In the genomic region with DNA sequence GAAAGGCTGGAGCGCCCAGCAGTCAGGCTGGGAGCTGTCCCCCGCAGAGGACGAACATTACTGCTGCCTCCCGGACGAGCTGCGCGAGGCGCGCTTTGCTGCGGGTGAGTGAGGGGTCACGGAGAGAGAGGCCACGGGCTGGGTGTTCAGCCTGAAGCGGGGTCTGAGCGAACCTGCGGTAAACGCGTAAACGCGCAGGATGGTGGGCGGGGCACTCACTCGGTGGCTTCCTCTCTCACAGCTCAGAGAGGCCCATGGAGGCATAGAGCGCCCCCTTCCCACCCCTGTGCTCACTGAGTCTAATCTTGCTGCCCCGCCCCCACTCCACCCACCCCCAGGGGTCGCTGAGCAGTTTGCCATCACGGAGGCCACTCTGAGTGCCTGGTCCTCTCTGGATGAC, we compare ENCODE assay signal across 10 mouse cellular contexts. TPM values are rescaled to one million over a fixed set of nuclear protein-coding genes. Genes with fewer than 3 reads are reported as not detected.
DNase-seq lines count a peak whose midpoint lies in the region; ATAC-seq and TF ChIP-seq lines count a peak whose summit lies in the region.
"Had no signal": no experiment of that assay in that cellular context is flagged by ENCODE, and none has a peak within 500 bp of the region (broad histone marks: within the 10 kb centered on the region; RNA-seq: fewer than 3 reads in every experiment).

No protein-coding gene starts in this region.

- no peak for TF ChIP-seq CTCF in kidney, adult 2 months (conservative IDR thresholded peaks at IDR 0.05; ENCODE audit: insufficient read depth, insufficient read length, low read depth, low read length)

- peak overlapping the region; percentile 71 for H3K4me2 ChIP-seq in embryonic facial prominence, embryonic 14.5 days (ENCODE audit: low read depth, low read length)
- peak overlapping the region; percentile 42 for H3K4me2 ChIP-seq in neural tube, embryonic 14.5 days (ENCODE audit: low read depth, low read length)

- H3K4me3 ChIP-seq in kidney, adult 2 months (ENCODE audit: insufficient read depth, low read depth, low read length): no peak overlapping the region
- peak overlapping the region; percentile 38 for H3K4me3 ChIP-seq in embryonic facial prominence, embryonic 14.5 days (ENCODE audit: low read depth, low read length)
- peak overlapping the region; percentile 49 for H3K4me3 ChIP-seq in limb, embryonic 10.5 days
- H3K4me3 ChIP-seq in neural tube, embryonic 14.5 days (ENCODE audit: low read depth, low read length): 0 out of 2 replicates have a peak overlapping the region, but pooled peaks have one; percentile 16

- no peaks in the 10 kb centered on the region for H3K9me3 ChIP-seq in embryonic facial prominence, embryonic 14.5 days (ENCODE audit: control insufficient read depth, low read length)
- H3K9me3 ChIP-seq in limb, embryonic 10.5 days (replicated peaks): no peaks in the 10 kb centered on the region
- no peaks in the 10 kb centered on the region for H3K9me3 ChIP-seq in neural tube, embryonic 14.5 days (ENCODE audit: control insufficient read depth, low read length)

- no peak for TF ChIP-seq POLR2A in kidney, adult 2 months (IDR thresholded peaks at IDR 0.05; ENCODE audit: low read depth, low read length)

- H3K36me3 ChIP-seq in kidney, adult 2 months (ENCODE audit: control insufficient read depth, insufficient read depth, low read length): no peaks in the 10 kb centered on the region
- no peaks in the 10 kb centered on the region for H3K36me3 ChIP-seq in embryonic facial prominence, embryonic 14.5 days (ENCODE audit: control insufficient read depth, insufficient read depth, low read length)
- no peaks in the 10 kb centered on the region for H3K36me3 ChIP-seq in limb, embryonic 10.5 days
- H3K36me3 ChIP-seq in neural tube, embryonic 14.5 days (ENCODE audit: control insufficient read depth, insufficient read depth, low read length): no peaks in the 10 kb centered on the region

- no peaks in the 10 kb centered on the region for H3K4me1 ChIP-seq in kidney, adult 2 months (ENCODE audit: control insufficient read depth, insufficient read depth, low read length)
- 0 out of 2 replicates have a peak, but pooled peaks cover 6% of the 10 kb centered on the region for H3K4me1 ChIP-seq in embryonic facial prominence, embryonic 14.5 days (ENCODE audit: control insufficient read depth, insufficient read depth, low read length)
- H3K4me1 ChIP-seq in limb, embryonic 10.5 days: peaks cover 30% of the 10 kb centered on the region
- no peaks in the 10 kb centered on the region; the same call in 1 of the 2 replicates for H3K4me1 ChIP-seq in neural tube, embryonic 14.5 days (ENCODE audit: control insufficient read depth, insufficient read depth, low read length)

- no peak overlapping the region for H3K27ac ChIP-seq in kidney, adult 2 months (ENCODE audit: insufficient read depth, low read depth, low read length)
- H3K27ac ChIP-seq in embryonic facial prominence, embryonic 14.5 days (replicated peaks; ENCODE audit: low read depth, low read length): no peak overlapping the region
- H3K27ac ChIP-seq in limb, embryonic 10.5 days: peak overlapping the region; percentile 50
- no peak overlapping the region for H3K27ac ChIP-seq in neural tube, embryonic 14.5 days (ENCODE audit: low read depth, low read length)

- H3K9ac ChIP-seq in embryonic facial prominence, embryonic 14.5 days (ENCODE audit: low read depth, low read length): peak overlapping the region; percentile 64
- H3K9ac ChIP-seq in neural tube, embryonic 14.5 days (replicated peaks; ENCODE audit: low read depth, low read length): 0 out of 2 replicates have a peak overlapping the region, but pooled peaks have one; percentile 32

- WGBS in kidney, adult 2 months: 4% methylated on average over 24 of the region's 25 CpGs
- 0% methylated on average over 14 of the region's 25 CpGs for WGBS in embryonic facial prominence, embryonic 14.5 days
- under 1% methylated on average over 25 of the region's 25 CpGs for WGBS in limb, embryonic 10.5 days
- 3% methylated on average over 23 of the region's 25 CpGs for WGBS in neural tube, embryonic 14.5 days

- DNase-seq in kidney, postnatal 10 days: peak; percentile 61
- DNase-seq in kidney, adult 2 months: no peak
- DNase-seq in embryonic facial prominence, embryonic 14.5 days (ENCODE audit: low spot score): peak; percentile 67
- peak; percentile 53 for DNase-seq in limb, embryonic 10.5 days (ENCODE audit: low spot score)
- no peak for DNase-seq in urinary bladder, postnatal 10 days (ENCODE audit: low spot score)
- DNase-seq in spleen, postnatal 36 days (ENCODE audit: low spot score in 2 of 2): no peak
- DNase-seq in right cerebral cortex, postnatal 10 days (ENCODE audit: low spot score in 2 of 2): no peak

- peak; percentile 31; the same call in 1 of the 2 replicates for ATAC-seq in embryonic facial prominence, embryonic 14.5 days (ENCODE audit: low read depth)
- ATAC-seq in neural tube, embryonic 14.5 days (ENCODE audit: low read depth): no peak
- ATAC-seq: Patski had no signal

- no peaks in the 10 kb centered on the region for H3K27me3 ChIP-seq in kidney, adult 2 months (replicated peaks; ENCODE audit: control insufficient read depth, insufficient read depth, low read length)
- H3K27me3 ChIP-seq in embryonic facial prominence, embryonic 14.5 days (replicated peaks; ENCODE audit: control insufficient read depth, insufficient read depth, low read length): peaks cover 29% of the 10 kb centered on the region
- H3K27me3 ChIP-seq in limb, embryonic 10.5 days (ENCODE audit: low read depth, poor library complexity, severe bottlenecking): peaks cover 61% of the 10 kb centered on the region
- H3K27me3 ChIP-seq in neural tube, embryonic 14.5 days (ENCODE audit: control insufficient read depth, insufficient read depth, low read length): peaks cover 15% of the 10 kb centered on the region; the same call in 1 of the 2 replicates
- H3K27me3 ChIP-seq: Patski had no signal

RNA-seq across cellular contexts. Expression of a gene that starts 14.4 kb away (rescaled TPM):
- polyA plus RNA-seq in kidney, adult 2 months (2012; rRNA removed): 1.8 and 2.0 TPM in 2 replicates
- polyA plus RNA-seq in embryonic facial prominence, embryonic 14.5 days (2014; fragmentation: Nextera tagmentation; extraction: Ambion mirVana): 2.2 and 2.9 TPM in 2 replicates
- polyA plus RNA-seq in limb, embryonic 10.5 days (2016; fragmentation: Nextera tagmentation; extraction: Ambion mirVana): 0.14 and 0.29 TPM in 2 replicates
- 28.8 and 47.7 TPM in 2 replicates for polyA plus RNA-seq in neural tube, embryonic 14.5 days (2014; fragmentation: Nextera tagmentation; extraction: Ambion mirVana)

RNA-seq across cellular contexts. Expression of a gene that starts 16.1 kb away (rescaled TPM):
- polyA plus RNA-seq in kidney, adult 2 months (2012; rRNA removed): 99.3 and 105 TPM in 2 replicates
- polyA plus RNA-seq in embryonic facial prominence, embryonic 14.5 days (2014; fragmentation: Nextera tagmentation; extraction: Ambion mirVana): 1.2 and 1.3 TPM in 2 replicates
- polyA plus RNA-seq in limb, embryonic 10.5 days (2016; fragmentation: Nextera tagmentation; extraction: Ambion mirVana): 0.13 and 0.19 TPM in 2 replicates
- polyA plus RNA-seq in neural tube, embryonic 14.5 days (2014; fragmentation: Nextera tagmentation; extraction: Ambion mirVana): 0.33 TPM in 1 of 2 replicates, not detected in the other
- polyA plus RNA-seq: large intestine, adult 2 months had no signal

RNA-seq across cellular contexts. Expression of a gene that starts 33.4 kb away (rescaled TPM):
- 286 and 318 TPM in 2 replicates for polyA plus RNA-seq in kidney, adult 2 months (2012; rRNA removed)
- not detected in 2 replicates for polyA plus RNA-seq in embryonic facial prominence, embryonic 14.5 days (2014; fragmentation: Nextera tagmentation; extraction: Ambion mirVana)
- not detected in 2 replicates for polyA plus RNA-seq in limb, embryonic 10.5 days (2016; fragmentation: Nextera tagmentation; extraction: Ambion mirVana)
- polyA plus RNA-seq in neural tube, embryonic 14.5 days (2014; fragmentation: Nextera tagmentation; extraction: Ambion mirVana): not detected in 2 replicates
- polyA plus RNA-seq: large intestine, adult 2 months had no signal

RNA-seq across cellular contexts. Expression of a gene that starts 38.2 kb away (rescaled TPM):
- polyA plus RNA-seq in kidney, adult 2 months (2012; rRNA removed): 2.9 and 9.5 TPM in 2 replicates
- 3.4 and 8.8 TPM in 2 replicates for polyA plus RNA-seq in embryonic facial prominence, embryonic 14.5 days (2014; fragmentation: Nextera tagmentation; extraction: Ambion mirVana)
- polyA plus RNA-seq in limb, embryonic 10.5 days (2016; fragmentation: Nextera tagmentation; extraction: Ambion mirVana): 0.05 and 0.06 TPM in 2 replicates
- 0.12 TPM in 1 of 2 replicates, not detected in the other for polyA plus RNA-seq in neural tube, embryonic 14.5 days (2014; fragmentation: Nextera tagmentation; extraction: Ambion mirVana)

RNA-seq across cellular contexts. Expression of a gene that starts 53.5 kb away (rescaled TPM):
- 0.11 and 0.14 TPM in 2 replicates for polyA plus RNA-seq in kidney, adult 2 months (2012; rRNA removed)
- polyA plus RNA-seq in embryonic facial prominence, embryonic 14.5 days (2014; fragmentation: Nextera tagmentation; extraction: Ambion mirVana): not detected in 2 replicates
- polyA plus RNA-seq in limb, embryonic 10.5 days (2016; fragmentation: Nextera tagmentation; extraction: Ambion mirVana): not detected in 2 replicates
- 0.39 TPM in 1 of 2 replicates, not detected in the other for polyA plus RNA-seq in neural tube, embryonic 14.5 days (2014; fragmentation: Nextera tagmentation; extraction: Ambion mirVana)

Comparison
In these comparisons a context has a peak if more than half of its experiments do, and no peak if none do; other contexts are left out.
1. DNase-seq: peak in kidney, postnatal 10 days (single experiment), embryonic facial prominence, embryonic 14.5 days (single experiment) and limb, embryonic 10.5 days (single experiment); none in kidney, adult 2 months (single experiment), urinary bladder, postnatal 10 days (single experiment), spleen, postnatal 36 days (0 of 2) and right cerebral cortex, postnatal 10 days (0 of 2).
2. RNA of a gene that starts 16.1 kb away (polyA plus RNA-seq): 99.3 to 105 TPM in kidney, adult 2 months; 1.2 to 1.3 TPM in embryonic facial prominence, embryonic 14.5 days, 0.33 TPM in neural tube, embryonic 14.5 days and 0.13 to 0.19 TPM in limb, embryonic 10.5 days; every median in the first group is over 10 times any median in the second.
3. RNA of a gene that starts 33.4 kb away (polyA plus RNA-seq): 286 to 318 TPM in kidney, adult 2 months; not detected in embryonic facial prominence, embryonic 14.5 days, not detected in neural tube, embryonic 14.5 days and not detected in limb, embryonic 10.5 days; every median in the first group is over 100 times any median in the second.